Mouse (Mus musculus): ENCODE data around the gene Ccer2. TPM values are rescaled to one million over a fixed set of nuclear protein-coding genes. Genes with fewer than 3 reads are reported as not detected.

Ccer2 gene
- total and polyA plus RNA-seq, 3 experiments = 0.11 TPM; not detected in 2

- H3K79me2 ChIP-seq (ENCODE audit: control insufficient read depth, insufficient read depth, low read length, poor library complexity) = peaks cover 9% of the 10 kb centered on the region
- no peaks in the 10 kb centered on the region for H3K9me3 ChIP-seq (replicated peaks; ENCODE audit: insufficient read depth, low read length)
- H3K27me3 ChIP-seq (ENCODE audit: control insufficient read depth in 1 of 2, insufficient read depth in 2 of 2, low read length in 2 of 2) = no peaks in the 10 kb centered on the region
- no peak overlapping the region for H3K4me3 ChIP-seq (ENCODE audit: control insufficient read depth in 1 of 2, insufficient read depth in 1 of 2, low read depth in 2 of 2, low read length in 2 of 2)
- H3K27ac ChIP-seq (ENCODE audit: control insufficient read depth, low read depth, low read length) = no peak overlapping the region
- DNase-seq (ENCODE audit: low read depth, low spot score) = no peak
- no peak for TF ChIP-seq CHD1 (IDR thresholded peaks at IDR 0.05; ENCODE audit: low read depth, low read length)
- no peak for TF ChIP-seq POLR2AphosphoS2 (IDR thresholded peaks at IDR 0.05; ENCODE audit: low read length)
- TF ChIP-seq GABPA (IDR thresholded peaks at IDR 0.05; ENCODE audit: low read depth, low read length) = no peak
- TF ChIP-seq GATA1 (IDR thresholded peaks at IDR 0.05; ENCODE audit: low read depth, low read length) = no peak
- TF ChIP-seq ZKSCAN1 (IDR thresholded peaks at IDR 0.05; ENCODE audit: low read depth, low read length) = no peak
- TF ChIP-seq JUND (IDR thresholded peaks at IDR 0.05; ENCODE audit: low read depth, low read length) = no peak
- TF ChIP-seq USF2 (IDR thresholded peaks at IDR 0.05; ENCODE audit: borderline replicate concordance in 1 of 2, insufficient read depth in 1 of 2, low read depth in 1 of 2, low read length in 2 of 2) = no peak
- H3K9ac ChIP-seq (ENCODE audit: control insufficient read depth, low read depth, low read length, poor library complexity, severe bottlenecking) = no peak overlapping the region
- H3K4me1 ChIP-seq (ENCODE audit: control insufficient read depth in 1 of 2, insufficient read depth in 2 of 2, low read length in 2 of 2) = peaks cover 27 to 35% of the 10 kb centered on the region in 2 experiments
- H3K36me3 ChIP-seq (ENCODE audit: control insufficient read depth in 1 of 2, insufficient read depth in 2 of 2, low read length in 2 of 2) = peaks cover 1 to 29% of the 10 kb centered on the region in 2 experiments; a peak in 3 of 4 replicates
Measured at GRCm38 (mm10) chr7:28771867-28772266, 15.9 kb downstream of the Ccer2 start.

GRCm38 (mm10) chr7:28773163-28773562 lies 17.2 kb downstream of the Ccer2 start:
- Histone ChIP-seq H3K27me3 (ENCODE audit: control insufficient read depth in 1 of 2, insufficient read depth in 2 of 2, low read length in 2 of 2) (no peaks in the 10 kb centered on the region), H3K36me3 (ENCODE audit: control insufficient read depth in 1 of 2, insufficient read depth in 2 of 2, low read length in 2 of 2) (peaks cover 1 to 20% of the 10 kb centered on the region in 2 experiments; a peak in 3 of 4 replicates), H3K79me2 (ENCODE audit: control insufficient read depth, insufficient read depth, low read length, poor library complexity) (peaks cover 4% of the 10 kb centered on the region), H3K4me1 (ENCODE audit: control insufficient read depth in 1 of 2, insufficient read depth in 2 of 2, low read length in 2 of 2) (peaks cover 21 to 24% of the 10 kb centered on the region in 2 experiments), H3K9me3 (replicated peaks; ENCODE audit: insufficient read depth, low read length) (no peaks in the 10 kb centered on the region), H3K4me3 (ENCODE audit: control insufficient read depth in 1 of 2, insufficient read depth in 1 of 2, low read depth in 2 of 2, low read length in 2 of 2) (no peak overlapping the region), H3K9ac (ENCODE audit: control insufficient read depth, low read depth, low read length, poor library complexity, severe bottlenecking) (no peak overlapping the region), H3K27ac (ENCODE audit: control insufficient read depth, low read depth, low read length) (no peak overlapping the region)
- DNase-seq (ENCODE audit: low read depth, low spot score) = no peak
- TF ChIP-seq POLR2AphosphoS2 (IDR thresholded peaks at IDR 0.05; ENCODE audit: low read length) (no peak), RAD21 (IDR thresholded peaks at IDR 0.05; ENCODE audit: low read depth, low read length) (no peak), JUND (IDR thresholded peaks at IDR 0.05; ENCODE audit: low read depth, low read length) (no peak), NRF1 (IDR thresholded peaks at IDR 0.05; ENCODE audit: insufficient read depth, low read depth, low read length, poor library complexity, severe bottlenecking) (no peak), HCFC1 (IDR thresholded peaks at IDR 0.05; ENCODE audit: low read depth, low read length) (no peak), ZMIZ1 (IDR thresholded peaks at IDR 0.05; ENCODE audit: low read depth, low read length) (no peak), ZNF384 (IDR thresholded peaks at IDR 0.05; ENCODE audit: low read depth, low read length) (no peak), UBTF (IDR thresholded peaks at IDR 0.05; ENCODE audit: borderline replicate concordance, insufficient read depth, low read depth, low read length) (no peak), TAL1 (IDR thresholded peaks at IDR 0.05; ENCODE audit: low read length) (no peak), TBP (IDR thresholded peaks at IDR 0.05; ENCODE audit: low read depth, low read length) (no peak)

All from MEL (cell line).